Mouse (Mus musculus): ENCODE measurements around the gene Rfc4. TPM values are rescaled to one million over a fixed set of nuclear protein-coding genes. Genes with fewer than 3 reads are reported as not detected.

Gene Rfc4
- total RNA-seq, 2 experiments from 2014 or later, result 4.1 to 6.6 TPM

GRCm38 (mm10) chr16:23132336-23132735 lies 4.8 kb upstream of the Rfc4 start:
- DNase-seq (ENCODE audit: extremely low spot score in 1 of 2, low spot score in 2 of 2), result no peak
- H3K4me3 ChIP-seq, result no peak overlapping the region
- intact Hi-C loops (cut with DNase I), result no loop called here
- TF ChIP-seq CTCF (IDR thresholded peaks at IDR 0.05), result no peak
- no peak overlapping the region for H3K27ac ChIP-seq

GRCm38 (mm10) chr16:23130303-23130702 lies 2.8 kb upstream of the Rfc4 start:
- no peak overlapping the region for H3K27ac ChIP-seq
- DNase-seq (ENCODE audit: extremely low spot score in 1 of 2, low spot score in 2 of 2), result no peak
- no peak for TF ChIP-seq CTCF (IDR thresholded peaks at IDR 0.05)
- no peak overlapping the region for H3K4me3 ChIP-seq
- intact Hi-C loops (cut with DNase I), result no loop called here

- DNase-seq (ENCODE audit: extremely low spot score in 1 of 2, low spot score in 2 of 2), result no peak
- H3K27ac ChIP-seq, result peak overlapping the region; percentile 99
- no peak for TF ChIP-seq CTCF (IDR thresholded peaks at IDR 0.05)
- intact Hi-C loops (cut with DNase I), result loop anchor here (2.0 to 5.0 kb wide), 2 partner anchors 20 to 270 kb away; partner anchors contain the start of genes Dnajb11, Eif4a2 and Tbccd1
- peak overlapping the region; percentile 69 for H3K4me3 ChIP-seq
Measured at GRCm38 (mm10) chr16:23127311-23127672, 245 bp downstream of the Rfc4 start.

GRCm38 (mm10) chr16:23124398-23124797 lies 3.1 kb downstream of the Rfc4 start:
- intact Hi-C loops (cut with DNase I), result no loop called here
- Histone ChIP-seq H3K27ac (no peak overlapping the region), H3K4me3 (no peak overlapping the region)
- no peak for TF ChIP-seq CTCF (IDR thresholded peaks at IDR 0.05)
- DNase-seq (ENCODE audit: extremely low spot score in 1 of 2, low spot score in 2 of 2), result no peak

- no peak for DNase-seq (ENCODE audit: extremely low spot score in 1 of 2, low spot score in 2 of 2)
- intact Hi-C loops (cut with DNase I), result no loop called here
- Histone ChIP-seq H3K4me3 (no peak overlapping the region), H3K27ac (no peak overlapping the region)
- no peak for TF ChIP-seq CTCF (IDR thresholded peaks at IDR 0.05)
Measured at GRCm38 (mm10) chr16:23123104-23123503, 4.4 kb downstream of the Rfc4 start.

- intact Hi-C loops (cut with DNase I), result no loop called here
- DNase-seq (ENCODE audit: extremely low spot score in 1 of 2, low spot score in 2 of 2), result no peak
- H3K27ac ChIP-seq, result no peak overlapping the region
- no peak overlapping the region for H3K4me3 ChIP-seq
- TF ChIP-seq CTCF (IDR thresholded peaks at IDR 0.05), result no peak
Measured at GRCm38 (mm10) chr16:23122446-23122845, 5.1 kb downstream of the Rfc4 start.

- H3K27ac ChIP-seq, result no peak overlapping the region
- DNase-seq (ENCODE audit: extremely low spot score in 1 of 2, low spot score in 2 of 2), result no peak
Measured at GRCm38 (mm10) chr16:23117173-23117572, 10.4 kb downstream of the Rfc4 start.

GRCm38 (mm10) chr16:23115486-23115885 lies 12.1 kb downstream of the Rfc4 start:
- no peak overlapping the region for H3K4me3 ChIP-seq
- TF ChIP-seq CTCF (IDR thresholded peaks at IDR 0.05), result no peak
- intact Hi-C loops (cut with DNase I), result no loop called here
- no peak for DNase-seq (ENCODE audit: extremely low spot score in 1 of 2, low spot score in 2 of 2)
- no peak overlapping the region for H3K27ac ChIP-seq

More at GRCm38 (mm10) chr16:23117173-23117572, 10.4 kb downstream of the Rfc4 start:
- intact Hi-C loops (cut with DNase I), result no loop called here
- no peak for TF ChIP-seq CTCF (IDR thresholded peaks at IDR 0.05)
- no peak overlapping the region for H3K4me3 ChIP-seq

GRCm38 (mm10) chr16:23114339-23115171 lies 13.0 kb downstream of the Rfc4 start:
- DNase-seq (ENCODE audit: extremely low spot score in 1 of 2, low spot score in 2 of 2), result no peak
- no peak for TF ChIP-seq CTCF (IDR thresholded peaks at IDR 0.05)
- no peak overlapping the region for H3K27ac ChIP-seq
- intact Hi-C loops (cut with DNase I), result no loop called here
- H3K4me3 ChIP-seq, result no peak overlapping the region

- Histone ChIP-seq H3K4me3 (no peak overlapping the region), H3K27ac (no peak overlapping the region)
- DNase-seq (ENCODE audit: extremely low spot score in 1 of 2, low spot score in 2 of 2), result no peak
- TF ChIP-seq CTCF (IDR thresholded peaks at IDR 0.05), result no peak
- intact Hi-C loops (cut with DNase I), result no loop called here
Measured at GRCm38 (mm10) chr16:23113903-23114302, 13.6 kb downstream of the Rfc4 start.

GRCm38 (mm10) chr16:23112861-23113435 lies 14.6 kb downstream of the Rfc4 start:
- TF ChIP-seq CTCF (IDR thresholded peaks at IDR 0.05), result no peak
- DNase-seq (ENCODE audit: extremely low spot score in 1 of 2, low spot score in 2 of 2), result no peak
- H3K27ac ChIP-seq, result no peak overlapping the region
- no peak overlapping the region for H3K4me3 ChIP-seq
- intact Hi-C loops (cut with DNase I), result no loop called here

GRCm38 (mm10) chr16:23112348-23112747 lies 15.2 kb downstream of the Rfc4 start:
- no peak for TF ChIP-seq CTCF (IDR thresholded peaks at IDR 0.05)
- intact Hi-C loops (cut with DNase I), result no loop called here
- Histone ChIP-seq H3K4me3 (no peak overlapping the region), H3K27ac (no peak overlapping the region)
- no peak for DNase-seq (ENCODE audit: extremely low spot score in 1 of 2, low spot score in 2 of 2)

Data from left cerebral cortex, adult 2 months (tissue).